Mouse (Mus musculus) hindbrain, embryonic 12.5 days (tissue): ENCODE results near the gene Bach2. TPM values are rescaled to one million over a fixed set of nuclear protein-coding genes. Genes with fewer than 3 reads are reported as not detected.

Source experiments
- ATAC-seq: fragments of 200-750 bp; cut with Nextera tagmentation; 2 replicates; pipeline ENCODE4 v1.8.0; 2017; ENCODE audit warnings: moderate TSS enrichment; ENCODE audit not compliant: low FRiP score
- H3K27ac ChIP-seq: fragments of 300-500 bp; sonication (generic); 2 replicates; pipeline ENCODE4 v1.5.1; 2016; ENCODE audit warnings: mild to moderate bottlenecking
- H3K27me3 ChIP-seq: fragments of 300-500 bp; sonication (generic); 2 replicates; pipeline ENCODE4 v1.6.1; 2016; ENCODE audit warnings: mild to moderate bottlenecking
- H3K36me3 ChIP-seq: fragments of 300-500 bp; sonication (generic); 2 replicates; pipeline ENCODE4 v1.6.1; 2016; ENCODE audit warnings: mild to moderate bottlenecking
- H3K4me1 ChIP-seq: fragments of 300-500 bp; sonication (generic); 2 replicates; pipeline ENCODE4 v1.6.1; 2016
- H3K4me2 ChIP-seq: fragments of 300-500 bp; sonication (generic); replicated peaks from 2 replicates; pipeline ENCODE4 v1.6.1; 2016; ENCODE audit warnings: mild to moderate bottlenecking
- H3K4me3 ChIP-seq: fragments of 300-500 bp; sonication (generic); 2 replicates; pipeline ENCODE4 v1.5.1; 2016; ENCODE audit warnings: mild to moderate bottlenecking
- H3K9ac ChIP-seq: fragments of 300-500 bp; sonication (generic); 2 replicates; pipeline ENCODE4 v1.6.1; 2016; ENCODE audit warnings: mild to moderate bottlenecking, moderate library complexity
- H3K9me3 ChIP-seq: fragments of 300-500 bp; sonication (generic); replicated peaks from 2 replicates; pipeline ENCODE4 v1.6.1; 2016; ENCODE audit warnings: mild to moderate bottlenecking
- WGBS: fragments of 180-500 bp; shearing (Covaris S2); methylation state at CpG from one replicate; pipeline ENCODE4 v1.1.7; 2016; 5-methylcytosine and 5-hydroxymethylcytosine counted together
- polyA plus RNA-seq: library from polyadenylated mRNA; unstranded; fragments of >200 nt; fragmentation: Nextera tagmentation; extraction: Ambion mirVana; gene quantifications from 2 replicates; pipeline ENCODE4 v1.2.1, GENCODE M21; 2016

The Bach2 gene
- polyA plus RNA-seq: 25.4 and 27.3 TPM in 2 replicates

GRCm38 (mm10) chr4:32238366-32238854 is at the start of gene Bach2:
Bach2 (plus strand) TSS chr4:32238804.
- WGBS: under 1% methylated on average over 69 of the region's 69 CpGs
- H3K27me3 ChIP-seq: no peaks in the 10 kb centered on the region; the same call in 1 of the 2 replicates
- peak; percentile 90 for ATAC-seq
- peaks cover 38% of the 10 kb centered on the region for H3K4me1 ChIP-seq
- H3K27ac ChIP-seq: peak within 1 kb of the TSS; percentile 99
- H3K4me3 ChIP-seq: peak within 1 kb of the TSS; percentile 95
- no peaks in the 10 kb centered on the region for H3K9me3 ChIP-seq
- H3K9ac ChIP-seq: peak within 1 kb of the TSS; percentile 98
- H3K4me2 ChIP-seq: peak within 1 kb of the TSS; percentile 82
- H3K36me3 ChIP-seq: no peaks in the 10 kb centered on the region

- Histone ChIP-seq H3K27ac (no peak overlapping the region), H3K4me1 (0 out of 2 replicates have a peak, but pooled peaks cover 5% of the 10 kb centered on the region), H3K27me3 (no peaks in the 10 kb centered on the region), H3K4me2 (no peak overlapping the region), H3K9ac (no peak overlapping the region), H3K9me3 (no peaks in the 10 kb centered on the region), H3K4me3 (no peak overlapping the region), H3K36me3 (no peaks in the 10 kb centered on the region)
- 91% methylated on average over 4 of the region's 4 CpGs for WGBS
- no peak for ATAC-seq
Observed at GRCm38 (mm10) chr4:32189416-32190036, 49.1 kb upstream of the Bach2 start.

- no peak overlapping the region for H3K4me3 ChIP-seq
- no peaks in the 10 kb centered on the region for H3K9me3 ChIP-seq
- no peak overlapping the region for H3K27ac ChIP-seq
- no peaks in the 10 kb centered on the region for H3K36me3 ChIP-seq
- H3K9ac ChIP-seq: no peak overlapping the region
- no peaks in the 10 kb centered on the region for H3K27me3 ChIP-seq
- no peak overlapping the region for H3K4me2 ChIP-seq
- ATAC-seq: no peak
- WGBS: 81% methylated on average over 8 of the region's 8 CpGs
- H3K4me1 ChIP-seq: peaks cover 6% of the 10 kb centered on the region
Observed at GRCm38 (mm10) chr4:32190506-32190905, 48.1 kb upstream of the Bach2 start.

- H3K27me3 ChIP-seq: no peaks in the 10 kb centered on the region
- H3K9ac ChIP-seq: no peak overlapping the region
- H3K4me3 ChIP-seq: no peak overlapping the region
- ATAC-seq: peak; percentile 77; the same call in 1 of the 2 replicates
- H3K9me3 ChIP-seq: no peaks in the 10 kb centered on the region
- WGBS: 32% methylated on average over 9 of the region's 9 CpGs
- 0 out of 2 replicates have a peak overlapping the region, but pooled peaks have one; percentile 1 for H3K4me2 ChIP-seq
- H3K36me3 ChIP-seq: no peaks in the 10 kb centered on the region
- H3K27ac ChIP-seq: peak overlapping the region; percentile 57
- peaks cover 17% of the 10 kb centered on the region for H3K4me1 ChIP-seq
Observed at GRCm38 (mm10) chr4:32195945-32196921, 42.4 kb upstream of the Bach2 start.

- H3K9me3 ChIP-seq: no peaks in the 10 kb centered on the region
- no peak overlapping the region for H3K4me2 ChIP-seq
- H3K27ac ChIP-seq: no peak overlapping the region
- WGBS: 92% methylated on average over 1 of the region's 1 CpGs
- no peak for ATAC-seq
- no peak overlapping the region for H3K9ac ChIP-seq
- H3K27me3 ChIP-seq: no peaks in the 10 kb centered on the region
- peaks cover 17% of the 10 kb centered on the region for H3K4me1 ChIP-seq
- H3K4me3 ChIP-seq: no peak overlapping the region
- H3K36me3 ChIP-seq: no peaks in the 10 kb centered on the region
Observed at GRCm38 (mm10) chr4:32198031-32198430, 40.6 kb upstream of the Bach2 start.

- Histone ChIP-seq H3K9me3 (no peaks in the 10 kb centered on the region), H3K9ac (no peak overlapping the region), H3K4me3 (no peak overlapping the region), H3K27ac (no peak overlapping the region), H3K36me3 (no peaks in the 10 kb centered on the region), H3K4me2 (no peak overlapping the region), H3K4me1 (peaks cover 17% of the 10 kb centered on the region), H3K27me3 (no peaks in the 10 kb centered on the region)
- 93% methylated on average over 7 of the region's 7 CpGs for WGBS
- ATAC-seq: no peak
Observed at GRCm38 (mm10) chr4:32198589-32198988, 40.0 kb upstream of the Bach2 start.

GRCm38 (mm10) chr4:32199156-32199555 is 39.4 kb upstream of the Bach2 start:
- Histone ChIP-seq H3K27ac (no peak overlapping the region), H3K36me3 (no peaks in the 10 kb centered on the region), H3K9ac (no peak overlapping the region), H3K4me1 (peaks cover 17% of the 10 kb centered on the region), H3K27me3 (no peaks in the 10 kb centered on the region), H3K4me2 (no peak overlapping the region), H3K4me3 (no peak overlapping the region), H3K9me3 (no peaks in the 10 kb centered on the region)
- ATAC-seq: no peak
- 85% methylated on average over 7 of the region's 7 CpGs for WGBS

GRCm38 (mm10) chr4:32201114-32201513 is 37.5 kb upstream of the Bach2 start:
- Histone ChIP-seq H3K9ac (no peak overlapping the region), H3K27ac (no peak overlapping the region), H3K4me2 (no peak overlapping the region), H3K36me3 (no peaks in the 10 kb centered on the region), H3K9me3 (no peaks in the 10 kb centered on the region), H3K4me1 (peaks cover 10% of the 10 kb centered on the region), H3K4me3 (no peak overlapping the region), H3K27me3 (no peaks in the 10 kb centered on the region)
- no peak for ATAC-seq
- WGBS: 85% methylated on average over 8 of the region's 8 CpGs

GRCm38 (mm10) chr4:32202362-32202761 is 36.2 kb upstream of the Bach2 start:
- no peak overlapping the region for H3K9ac ChIP-seq
- no peaks in the 10 kb centered on the region for H3K27me3 ChIP-seq
- H3K36me3 ChIP-seq: no peaks in the 10 kb centered on the region
- 89% methylated on average over 5 of the region's 5 CpGs for WGBS
- H3K4me1 ChIP-seq: no peaks in the 10 kb centered on the region; the same call in 1 of the 2 replicates
- ATAC-seq: no peak
- no peak overlapping the region for H3K4me3 ChIP-seq
- H3K9me3 ChIP-seq: no peaks in the 10 kb centered on the region
- no peak overlapping the region for H3K4me2 ChIP-seq
- H3K27ac ChIP-seq: no peak overlapping the region

GRCm38 (mm10) chr4:32204819-32205218 is 33.8 kb upstream of the Bach2 start:
- H3K4me3 ChIP-seq: no peak overlapping the region
- H3K9ac ChIP-seq: no peak overlapping the region
- no peak overlapping the region for H3K4me2 ChIP-seq
- H3K4me1 ChIP-seq: no peaks in the 10 kb centered on the region
- H3K9me3 ChIP-seq: no peaks in the 10 kb centered on the region
- H3K36me3 ChIP-seq: no peaks in the 10 kb centered on the region
- no peak for ATAC-seq
- no peak overlapping the region for H3K27ac ChIP-seq
- H3K27me3 ChIP-seq: no peaks in the 10 kb centered on the region
- 90% methylated on average over 4 of the region's 4 CpGs for WGBS

GRCm38 (mm10) chr4:32205825-32206224 is 32.8 kb upstream of the Bach2 start:
- ATAC-seq: no peak
- Histone ChIP-seq H3K9ac (no peak overlapping the region), H3K9me3 (no peaks in the 10 kb centered on the region), H3K27me3 (no peaks in the 10 kb centered on the region), H3K36me3 (no peaks in the 10 kb centered on the region), H3K27ac (no peak overlapping the region), H3K4me2 (no peak overlapping the region), H3K4me3 (no peak overlapping the region), H3K4me1 (no peaks in the 10 kb centered on the region)
- 78% methylated on average over 2 of the region's 2 CpGs for WGBS

GRCm38 (mm10) chr4:32209995-32210394 is 28.6 kb upstream of the Bach2 start:
- Histone ChIP-seq H3K4me2 (no peak overlapping the region), H3K4me1 (no peaks in the 10 kb centered on the region), H3K9ac (no peak overlapping the region), H3K4me3 (no peak overlapping the region), H3K36me3 (no peaks in the 10 kb centered on the region), H3K9me3 (no peaks in the 10 kb centered on the region), H3K27me3 (no peaks in the 10 kb centered on the region), H3K27ac (no peak overlapping the region)
- no peak for ATAC-seq
- WGBS: 95% methylated on average over 2 of the region's 2 CpGs
